Mouse (Mus musculus): Measurements from ENCODE around the gene Dbnl. TPM values are rescaled to one million over a fixed set of nuclear protein-coding genes. Genes with fewer than 3 reads are reported as not detected.

Gene Dbnl
- polyA plus RNA-seq, 1 experiment: 83.7 TPM

GRCm38 (mm10) chr11:5753755-5754154 is 34.5 kb upstream of the Dbnl start:
- peaks cover under 1% of the 10 kb centered on the region; the same call in 1 of the 2 replicates for H3K4me1 ChIP-seq (ENCODE audit: control insufficient read depth, insufficient read depth, low read length)
- DNase-seq: no peak

GRCm38 (mm10) chr11:5761820-5762632 is 26.3 kb upstream of the Dbnl start, which contains the start of gene Urgcp:
Gene Urgcp (minus strand): TSS chr11:5762376.
- peak within 1 kb of the TSS; percentile 88 for H3K27ac ChIP-seq (ENCODE audit: insufficient read depth, low read length)
- under 1% methylated on average over 68 of the region's 68 CpGs for WGBS
- DNase-seq: peak; percentile 93 to 97
- H3K4me1 ChIP-seq (ENCODE audit: control insufficient read depth, insufficient read depth, low read length): peaks cover 3% of the 10 kb centered on the region; the same call in 1 of the 2 replicates
- H3K4me3 ChIP-seq (replicated peaks; ENCODE audit: insufficient read depth, low read depth, low read length): peak within 1 kb of the TSS; percentile 74
- TF ChIP-seq CTCF (IDR thresholded peaks at IDR 0.05; ENCODE audit: borderline replicate concordance, insufficient read depth, low read depth, low read length) (no peak), POLR2A (IDR thresholded peaks at IDR 0.05; ENCODE audit: borderline replicate concordance, insufficient read depth, low read length) (peak; percentile 97)
- H3K27me3 ChIP-seq (ENCODE audit: control insufficient read depth, insufficient read depth, low read length): no peaks in the 10 kb centered on the region

More at GRCm38 (mm10) chr11:5753755-5754154, 34.5 kb upstream of the Dbnl start:
- no peak overlapping the region for H3K4me3 ChIP-seq (replicated peaks; ENCODE audit: insufficient read depth, low read depth, low read length)
- WGBS: 85% methylated on average over 2 of the region's 2 CpGs
- no peak overlapping the region for H3K27ac ChIP-seq (ENCODE audit: insufficient read depth, low read length)
- TF ChIP-seq CTCF (IDR thresholded peaks at IDR 0.05; ENCODE audit: borderline replicate concordance, insufficient read depth, low read depth, low read length): no peak
- no peak for TF ChIP-seq POLR2A (IDR thresholded peaks at IDR 0.05; ENCODE audit: borderline replicate concordance, insufficient read depth, low read length)
- H3K27me3 ChIP-seq (ENCODE audit: control insufficient read depth, insufficient read depth, low read length): no peaks in the 10 kb centered on the region

GRCm38 (mm10) chr11:5762633-5762982 is 25.7 kb upstream of the Dbnl start:
- Histone ChIP-seq H3K4me3 (replicated peaks; ENCODE audit: insufficient read depth, low read depth, low read length) (peak overlapping the region; percentile 74), H3K4me1 (ENCODE audit: control insufficient read depth, insufficient read depth, low read length) (peaks cover 3% of the 10 kb centered on the region; the same call in 1 of the 2 replicates), H3K27ac (ENCODE audit: insufficient read depth, low read length) (no peak overlapping the region; the same call in 1 of the 2 replicates), H3K27me3 (ENCODE audit: control insufficient read depth, insufficient read depth, low read length) (no peaks in the 10 kb centered on the region)
- no peak for DNase-seq
- TF ChIP-seq POLR2A (IDR thresholded peaks at IDR 0.05; ENCODE audit: borderline replicate concordance, insufficient read depth, low read length) (no peak), CTCF (IDR thresholded peaks at IDR 0.05; ENCODE audit: borderline replicate concordance, insufficient read depth, low read depth, low read length) (no peak)
- WGBS: 18% methylated on average over 6 of the region's 6 CpGs

GRCm38 (mm10) chr11:5766019-5766418 is 22.3 kb upstream of the Dbnl start:
- H3K27ac ChIP-seq (ENCODE audit: insufficient read depth, low read length): no peak overlapping the region
- H3K4me3 ChIP-seq (replicated peaks; ENCODE audit: insufficient read depth, low read depth, low read length): no peak overlapping the region
- no peak for DNase-seq
- no peak for TF ChIP-seq POLR2A (IDR thresholded peaks at IDR 0.05; ENCODE audit: borderline replicate concordance, insufficient read depth, low read length)
- no peak for TF ChIP-seq CTCF (IDR thresholded peaks at IDR 0.05; ENCODE audit: borderline replicate concordance, insufficient read depth, low read depth, low read length)
- H3K4me1 ChIP-seq (ENCODE audit: control insufficient read depth, insufficient read depth, low read length): no peaks in the 10 kb centered on the region
- WGBS: 87% methylated on average over 6 of the region's 6 CpGs
- H3K27me3 ChIP-seq (ENCODE audit: control insufficient read depth, insufficient read depth, low read length): no peaks in the 10 kb centered on the region

- no peak for DNase-seq
- WGBS: 79% methylated on average over 2 of the region's 2 CpGs
- peak; percentile 39; the same call in 1 of the 2 replicates for TF ChIP-seq CTCF (IDR thresholded peaks at IDR 0.05; ENCODE audit: borderline replicate concordance, insufficient read depth, low read depth, low read length)
- TF ChIP-seq POLR2A (IDR thresholded peaks at IDR 0.05; ENCODE audit: borderline replicate concordance, insufficient read depth, low read length): no peak
- H3K4me3 ChIP-seq (replicated peaks; ENCODE audit: insufficient read depth, low read depth, low read length): no peak overlapping the region
- H3K27me3 ChIP-seq (ENCODE audit: control insufficient read depth, insufficient read depth, low read length): no peaks in the 10 kb centered on the region
- no peak overlapping the region for H3K27ac ChIP-seq (ENCODE audit: insufficient read depth, low read length)
- H3K4me1 ChIP-seq (ENCODE audit: control insufficient read depth, insufficient read depth, low read length): peaks cover 22% of the 10 kb centered on the region
These were observed 9.8 kb upstream of the Dbnl start for GRCm38 (mm10) chr11:5778481-5778880.

DNA sequence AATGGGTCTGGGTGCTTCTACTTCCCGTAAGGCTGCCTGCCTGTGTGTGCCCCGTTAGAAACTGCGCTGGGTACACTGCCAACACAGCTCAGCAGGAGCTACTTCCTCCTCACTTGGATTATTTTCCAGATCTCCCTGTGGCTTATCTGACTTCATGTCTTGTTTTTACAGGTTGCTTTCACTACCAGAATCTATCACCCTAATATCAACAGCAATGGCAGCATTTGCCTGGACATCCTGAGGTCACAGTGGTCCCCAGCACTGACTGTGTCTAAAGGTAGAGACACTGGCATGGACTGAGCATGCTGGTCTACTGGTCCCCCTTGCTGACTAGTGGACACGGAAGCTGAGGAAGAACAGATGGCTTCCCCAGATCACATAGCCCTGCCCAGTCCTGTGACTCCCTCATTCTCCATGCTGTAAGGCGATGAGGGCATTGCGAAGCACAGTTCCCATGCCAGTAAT is 8.2 kb upstream of the Dbnl start:
- H3K4me3 ChIP-seq (replicated peaks; ENCODE audit: insufficient read depth, low read depth, low read length): no peak overlapping the region
- H3K27ac ChIP-seq (ENCODE audit: insufficient read depth, low read length): peak overlapping the region; percentile 95
- peaks cover 22% of the 10 kb centered on the region for H3K4me1 ChIP-seq (ENCODE audit: control insufficient read depth, insufficient read depth, low read length)
- TF ChIP-seq CTCF (IDR thresholded peaks at IDR 0.05; ENCODE audit: borderline replicate concordance, insufficient read depth, low read depth, low read length): no peak
- peak; percentile 44; the same call in 1 of the 2 replicates for TF ChIP-seq POLR2A (IDR thresholded peaks at IDR 0.05; ENCODE audit: borderline replicate concordance, insufficient read depth, low read length)
- H3K27me3 ChIP-seq (ENCODE audit: control insufficient read depth, insufficient read depth, low read length): no peaks in the 10 kb centered on the region
- peak; percentile 76 to 83 for DNase-seq
- 9% methylated on average over 6 of the region's 6 CpGs for WGBS

GRCm38 (mm10) chr11:5782199-5782944 is 5.9 kb upstream of the Dbnl start:
- Histone ChIP-seq H3K4me1 (ENCODE audit: control insufficient read depth, insufficient read depth, low read length) (peaks cover 22% of the 10 kb centered on the region), H3K4me3 (replicated peaks; ENCODE audit: insufficient read depth, low read depth, low read length) (no peak overlapping the region), H3K27ac (ENCODE audit: insufficient read depth, low read length) (no peak overlapping the region), H3K27me3 (ENCODE audit: control insufficient read depth, insufficient read depth, low read length) (no peaks in the 10 kb centered on the region)
- 71% methylated on average over 8 of the region's 8 CpGs for WGBS
- TF ChIP-seq POLR2A (IDR thresholded peaks at IDR 0.05; ENCODE audit: borderline replicate concordance, insufficient read depth, low read length) (no peak), CTCF (IDR thresholded peaks at IDR 0.05; ENCODE audit: borderline replicate concordance, insufficient read depth, low read depth, low read length) (no peak)
- DNase-seq: no peak

All from cerebellum, adult 2 months (tissue).